Mouse (Mus musculus) gastrocnemius, postnatal 4 days (tissue): ENCODE results near the gene 9430097D07Rik. TPM values are rescaled to one million over a fixed set of nuclear protein-coding genes. Genes with fewer than 3 reads are reported as not detected.

Experiments
- DNase-seq, 2 experiments: peaks; one replicate each; pipeline ENCODE4 v3.0.0; 2021 to 2022; ENCODE audit warnings: low spot score in 2 of 2, mixed read lengths in 2 of 2
- total RNA-seq, 2 experiments: library from RNA; stranded (reverse); gene quantifications; 2 replicates each; pipeline ENCODE4 v1.2.3; 2021

Gene 9430097D07Rik
- total RNA-seq, 2 experiments from 2014 or later = not detected

DNA sequence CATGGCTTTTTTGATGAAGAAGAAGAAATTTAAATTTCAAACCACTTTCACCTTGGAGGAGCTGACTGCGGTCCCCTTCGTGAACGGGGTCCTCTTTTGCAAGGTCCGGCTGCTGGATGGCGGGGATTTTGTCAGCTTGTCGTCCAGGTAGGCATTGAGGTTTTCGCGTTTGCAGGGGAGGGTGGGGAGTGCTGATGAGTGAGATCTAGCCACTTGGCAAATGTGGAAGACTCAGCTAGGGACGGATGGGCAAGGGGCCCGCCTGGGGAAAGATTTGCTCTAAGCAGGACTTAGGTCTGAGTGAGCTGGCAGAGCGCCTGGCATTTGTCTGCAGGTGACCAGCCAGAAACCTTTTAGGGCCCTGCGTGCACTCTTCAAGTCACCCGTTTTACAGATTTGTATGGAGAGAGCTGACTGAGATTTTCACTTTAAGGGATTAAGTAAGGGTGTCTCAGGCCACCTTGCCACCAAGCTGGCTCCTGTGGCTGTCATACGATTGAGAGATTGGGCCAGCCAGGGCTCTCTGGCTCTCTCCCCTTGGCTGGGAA is 39.3 kb downstream of the 9430097D07Rik start:
- peak in 1 of 2 experiments; percentile 35 for DNase-seq

DNA sequence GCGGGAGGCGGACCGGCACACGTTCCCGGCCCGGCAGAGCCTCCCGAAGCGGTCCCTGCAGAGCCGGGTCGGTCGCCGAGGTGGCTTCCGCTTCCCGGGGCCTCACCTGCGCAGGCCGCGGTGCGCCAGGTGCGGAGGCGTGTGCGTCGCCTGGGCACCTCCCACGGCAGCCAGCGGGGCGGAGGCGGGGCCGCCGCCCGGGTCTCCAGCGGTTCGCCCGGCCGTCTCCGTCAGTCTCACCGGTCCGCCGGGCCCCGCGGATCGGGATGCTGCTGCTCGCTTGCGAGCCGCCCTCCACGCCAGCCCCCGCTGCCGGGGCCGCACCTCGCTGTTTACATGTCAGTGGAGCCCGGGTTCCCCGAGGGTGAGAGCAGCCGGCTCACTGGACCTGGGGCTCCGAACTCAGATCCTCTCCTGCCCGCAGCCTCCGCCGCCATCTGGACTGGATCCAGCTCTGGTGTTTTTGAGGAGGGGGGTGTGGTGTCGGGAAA is 39.9 kb downstream of the 9430097D07Rik start:
- DNase-seq = peak; percentile 55 to 63

- peak; percentile 99 to 100 for DNase-seq
Observed at GRCm38 (mm10) chr2:32534733-32535471, 40.6 kb downstream of the 9430097D07Rik start, which contains the start of gene Fam102a. Gene Fam102a (plus strand): TSS chr2:32535332.

- DNase-seq = peak in 1 of 2 experiments; percentile 35
Observed at GRCm38 (mm10) chr2:32534061-32534732, 41.3 kb downstream of the 9430097D07Rik start.

DNA sequence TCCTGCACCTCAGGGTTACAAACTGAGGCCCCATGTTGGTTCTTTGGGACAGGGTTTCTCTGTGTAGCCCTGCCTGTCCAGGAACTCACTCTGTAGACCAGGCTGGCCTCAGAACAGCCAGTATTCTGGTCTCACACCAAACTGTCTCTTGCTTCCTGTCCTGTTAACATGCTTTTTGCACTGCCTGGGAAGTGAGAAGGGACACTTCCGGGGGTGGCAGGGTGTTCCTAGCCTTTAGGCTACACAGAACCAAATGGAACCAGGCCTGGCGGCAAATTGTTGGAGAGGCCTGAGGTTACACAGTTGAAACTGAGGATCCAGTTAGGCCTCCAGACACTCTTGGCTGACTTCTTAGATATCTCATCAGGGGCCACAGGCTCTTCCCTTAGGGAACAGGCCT is 42.3 kb downstream of the 9430097D07Rik start:
- no peak for DNase-seq

- DNase-seq = no peak
Observed at GRCm38 (mm10) chr2:32530479-32530878, 45.0 kb downstream of the 9430097D07Rik start.

- DNase-seq = no peak
Observed at GRCm38 (mm10) chr2:32528326-32528725, 47.2 kb downstream of the 9430097D07Rik start.

- no peak for DNase-seq
Observed at GRCm38 (mm10) chr2:32527468-32527966, 48.0 kb downstream of the 9430097D07Rik start.

DNA sequence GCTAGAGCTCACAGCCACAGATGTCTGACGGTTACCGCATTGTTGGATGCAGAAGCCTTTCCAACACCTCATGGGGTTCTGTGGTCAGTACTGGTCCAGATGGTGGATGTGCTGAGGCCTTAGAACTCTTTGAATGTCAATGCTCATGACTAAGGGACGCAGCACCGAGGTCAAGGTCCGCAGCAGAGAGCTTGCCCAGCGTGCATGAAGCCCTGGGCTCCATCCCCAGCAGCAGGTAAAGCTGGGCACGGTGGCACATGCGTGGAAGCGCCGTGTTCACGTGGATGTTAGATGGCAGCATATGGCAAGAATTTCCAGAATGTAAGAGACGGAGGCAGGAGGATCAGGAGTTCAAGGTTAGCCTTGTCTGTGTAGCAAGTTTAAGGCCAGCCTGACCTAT is 49.7 kb downstream of the 9430097D07Rik start:
- DNase-seq = no peak

DNA sequence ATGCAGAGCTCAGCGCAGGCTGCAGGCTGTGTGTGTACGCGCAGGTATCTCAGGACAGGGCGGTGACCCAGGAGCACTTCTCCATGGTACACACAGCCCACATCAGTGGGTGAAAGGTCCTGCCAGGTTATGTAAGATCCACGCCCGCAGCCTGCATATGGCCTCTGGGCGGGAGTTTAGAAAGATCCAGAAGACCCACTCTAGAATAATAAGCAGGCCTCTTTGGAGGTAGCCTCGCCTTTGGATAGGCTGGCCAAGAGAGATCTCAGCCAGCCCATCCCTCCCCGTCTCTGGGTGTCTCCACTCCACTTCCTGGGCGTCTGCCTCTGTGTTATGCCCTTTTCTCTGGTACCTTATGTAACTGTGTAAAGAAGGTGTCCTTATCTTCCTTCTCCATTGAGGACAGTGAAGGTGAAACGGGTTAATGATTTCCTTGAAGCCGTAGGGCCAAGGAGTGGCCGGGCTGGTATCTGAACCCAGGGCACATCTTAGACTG is 50.9 kb downstream of the 9430097D07Rik start:
- DNase-seq = no peak

Other genes with a start within 250 kb of the 9430097D07Rik start
- 10 to 100 TPM; 53.4 to 60.4 TPM for gene Ciz1, start 223.4 kb downstream of the 9430097D07Rik start, total RNA-seq
- 10 to 100 TPM; 36.5 to 38.7 TPM for gene Dnm1, start 222.3 kb downstream of the 9430097D07Rik start, total RNA-seq
- gene 1110008P14Rik, start 193.7 kb downstream of the 9430097D07Rik start, total RNA-seq = 10 to 100 TPM; 56.4 to 58.6 TPM
- 1 to 10 TPM; 3.0 to 4.4 TPM for gene Lcn2, start 187.4 kb downstream of the 9430097D07Rik start, total RNA-seq
- gene Ptges2, start 179.8 kb downstream of the 9430097D07Rik start, total RNA-seq = 10 to 100 TPM; 35.1 to 41.4 TPM
- 1 to 10 TPM; 3.9 to 4.0 TPM for gene Naif1, start 125.2 kb downstream of the 9430097D07Rik start, total RNA-seq
- gene Slc25a25, start 124.2 kb downstream of the 9430097D07Rik start, total RNA-seq = 10 to 100 TPM; 14.0 to 25.1 TPM
- 1 to 10 TPM; 7.5 to 8.2 TPM for gene Fam102a, start 40.4 kb downstream of the 9430097D07Rik start, total RNA-seq
- gene Dpm2, start 4.8 kb downstream of the 9430097D07Rik start, total RNA-seq = 10 to 100 TPM; 36.4 to 41.9 TPM
- not detected for gene Pip5kl1, start 887 bp downstream of the 9430097D07Rik start, total RNA-seq
- gene St6galnac4, start 11.4 kb upstream of the 9430097D07Rik start, total RNA-seq = 10 to 100 TPM; 48.8 to 55.1 TPM
- gene St6galnac6, start 24.0 kb upstream of the 9430097D07Rik start, total RNA-seq = 10 to 100 TPM; 57.4 to 63.6 TPM
- gene Ak1, start 46.1 kb upstream of the 9430097D07Rik start, total RNA-seq = 100 to 1,000 TPM; 892 to 897 TPM
- 10 to 100 TPM; 55.3 to 60.1 TPM for gene Eng, start 70.9 kb upstream of the 9430097D07Rik start, total RNA-seq
- gene Fpgs, start 128.5 kb upstream of the 9430097D07Rik start, total RNA-seq = 10 to 100 TPM; 18.7 to 22.4 TPM
- gene Cdk9, start 137.4 kb upstream of the 9430097D07Rik start, total RNA-seq = 10 to 100 TPM; 49.3 to 55.2 TPM
- gene Sh2d3c, start 145.4 kb upstream of the 9430097D07Rik start, total RNA-seq = 10 to 100 TPM; 18.4 TPM
- gene 6330409D20Rik, start 165.3 kb upstream of the 9430097D07Rik start, total RNA-seq = not detected
- 10 to 100 TPM; 17.8 to 22.4 TPM for gene Tor2a, start 181.6 kb upstream of the 9430097D07Rik start, total RNA-seq
- not detected for gene Ttc16, start 199.9 kb upstream of the 9430097D07Rik start, total RNA-seq
- gene Ptrh1, start 200.1 kb upstream of the 9430097D07Rik start, total RNA-seq = 1 to 10 TPM; 2.0 to 3.2 TPM
- gene Cfap157, start 208.7 kb upstream of the 9430097D07Rik start, total RNA-seq = not detected